Mouse (Mus musculus): ENCODE measurements around the gene Ptpre. TPM values are rescaled to one million over a fixed set of nuclear protein-coding genes. Genes with fewer than 3 reads are reported as not detected.

Ptpre gene
- total and polyA plus RNA-seq, 2 experiments from 2014 or later = 6.9 to 10.9 TPM

- 94% methylated on average over 3 of the region's 3 CpGs for WGBS
- no peaks in the 10 kb centered on the region for H3K36me3 ChIP-seq (ENCODE audit: insufficient read depth)
- H3K27ac ChIP-seq (ENCODE audit: low read depth, low read length) = no peak overlapping the region
- no peak overlapping the region for H3K9ac ChIP-seq
- H3K9me3 ChIP-seq (ENCODE audit: low read length) = no peaks in the 10 kb centered on the region
- DNase-seq (no peak), ATAC-seq (no peak)
- H3K4me3 ChIP-seq (ENCODE audit: low read depth, low read length) = no peak overlapping the region
- H3K4me2 ChIP-seq (ENCODE audit: low read depth) = no peak overlapping the region
- no peak for TF ChIP-seq CTCF (IDR thresholded peaks at IDR 0.05; ENCODE audit: low read depth)
- no peaks in the 10 kb centered on the region for H3K27me3 ChIP-seq (ENCODE audit: insufficient read depth, low read length)
- H3K4me1 ChIP-seq (ENCODE audit: insufficient read depth) = no peaks in the 10 kb centered on the region
These were observed 39.0 kb downstream of the Ptpre start for GRCm38 (mm10) chr7:135576329-135576728.

- no peak overlapping the region for H3K4me3 ChIP-seq (ENCODE audit: low read depth, low read length)
- TF ChIP-seq CTCF (IDR thresholded peaks at IDR 0.05; ENCODE audit: low read depth) = no peak
- 75% methylated on average over 16 of the region's 16 CpGs for WGBS
- no peak; the same call in 1 of the 2 replicates for ATAC-seq
- H3K9me3 ChIP-seq (ENCODE audit: low read length) = no peaks in the 10 kb centered on the region
- no peak for DNase-seq
- no peak overlapping the region for H3K9ac ChIP-seq
- no peak overlapping the region for H3K27ac ChIP-seq (ENCODE audit: low read depth, low read length)
- H3K4me1 ChIP-seq (ENCODE audit: insufficient read depth) = 0 out of 2 replicates have a peak, but pooled peaks cover 6% of the 10 kb centered on the region
- H3K4me2 ChIP-seq (ENCODE audit: low read depth) = no peak overlapping the region
- H3K27me3 ChIP-seq (ENCODE audit: insufficient read depth, low read length) = no peaks in the 10 kb centered on the region
- no peaks in the 10 kb centered on the region for H3K36me3 ChIP-seq (ENCODE audit: insufficient read depth)
These were observed 41.5 kb downstream of the Ptpre start for GRCm38 (mm10) chr7:135578715-135579325.

GRCm38 (mm10) chr7:135580306-135581091 lies 43.2 kb downstream of the Ptpre start:
- ATAC-seq (no peak), DNase-seq (no peak)
- Histone ChIP-seq H3K4me3 (ENCODE audit: low read depth, low read length) (no peak overlapping the region), H3K27ac (ENCODE audit: low read depth, low read length) (no peak overlapping the region), H3K36me3 (ENCODE audit: insufficient read depth) (no peaks in the 10 kb centered on the region), H3K4me2 (ENCODE audit: low read depth) (no peak overlapping the region), H3K9me3 (ENCODE audit: low read length) (no peaks in the 10 kb centered on the region), H3K4me1 (ENCODE audit: insufficient read depth) (0 out of 2 replicates have a peak, but pooled peaks cover 6% of the 10 kb centered on the region), H3K9ac (no peak overlapping the region), H3K27me3 (ENCODE audit: insufficient read depth, low read length) (no peaks in the 10 kb centered on the region)
- no peak for TF ChIP-seq CTCF (IDR thresholded peaks at IDR 0.05; ENCODE audit: low read depth)
- WGBS = 80% methylated on average over 7 of the region's 7 CpGs

- Histone ChIP-seq H3K27me3 (ENCODE audit: insufficient read depth, low read length) (no peaks in the 10 kb centered on the region), H3K9me3 (ENCODE audit: low read length) (no peaks in the 10 kb centered on the region), H3K4me1 (ENCODE audit: insufficient read depth) (0 out of 2 replicates have a peak, but pooled peaks cover 6% of the 10 kb centered on the region), H3K36me3 (ENCODE audit: insufficient read depth) (no peaks in the 10 kb centered on the region), H3K4me2 (ENCODE audit: low read depth) (no peak overlapping the region), H3K27ac (ENCODE audit: low read depth, low read length) (no peak overlapping the region), H3K4me3 (ENCODE audit: low read depth, low read length) (no peak overlapping the region), H3K9ac (no peak overlapping the region)
- 81% methylated on average over 5 of the region's 5 CpGs for WGBS
- TF ChIP-seq CTCF (IDR thresholded peaks at IDR 0.05; ENCODE audit: low read depth) = no peak
- DNase-seq = no peak
- no peak for ATAC-seq
These were observed 43.8 kb downstream of the Ptpre start for GRCm38 (mm10) chr7:135581128-135581527.

GRCm38 (mm10) chr7:135585125-135585687 lies 47.9 kb downstream of the Ptpre start:
- Histone ChIP-seq H3K4me2 (ENCODE audit: low read depth) (no peak overlapping the region), H3K9me3 (ENCODE audit: low read length) (no peaks in the 10 kb centered on the region), H3K27me3 (ENCODE audit: insufficient read depth, low read length) (no peaks in the 10 kb centered on the region), H3K4me1 (ENCODE audit: insufficient read depth) (0 out of 2 replicates have a peak, but pooled peaks cover 6% of the 10 kb centered on the region), H3K27ac (ENCODE audit: low read depth, low read length) (no peak overlapping the region), H3K36me3 (ENCODE audit: insufficient read depth) (no peaks in the 10 kb centered on the region), H3K9ac (no peak overlapping the region), H3K4me3 (ENCODE audit: low read depth, low read length) (no peak overlapping the region)
- 89% methylated on average over 1 of the region's 1 CpGs for WGBS
- DNase-seq = no peak
- no peak for ATAC-seq
- TF ChIP-seq CTCF (IDR thresholded peaks at IDR 0.05; ENCODE audit: low read depth) = no peak

GRCm38 (mm10) chr7:135586402-135586801 lies 49.1 kb downstream of the Ptpre start:
- Histone ChIP-seq H3K4me3 (ENCODE audit: low read depth, low read length) (no peak overlapping the region), H3K4me2 (ENCODE audit: low read depth) (no peak overlapping the region), H3K4me1 (ENCODE audit: insufficient read depth) (0 out of 2 replicates have a peak, but pooled peaks cover 6% of the 10 kb centered on the region), H3K27me3 (ENCODE audit: insufficient read depth, low read length) (no peaks in the 10 kb centered on the region), H3K36me3 (ENCODE audit: insufficient read depth) (no peaks in the 10 kb centered on the region), H3K9ac (no peak overlapping the region), H3K27ac (ENCODE audit: low read depth, low read length) (no peak overlapping the region), H3K9me3 (ENCODE audit: low read length) (no peaks in the 10 kb centered on the region)
- ATAC-seq = no peak
- WGBS = 46% methylated on average over 4 of the region's 4 CpGs
- TF ChIP-seq CTCF (IDR thresholded peaks at IDR 0.05; ENCODE audit: low read depth) = no peak
- no peak for DNase-seq
